Mouse (Mus musculus) 416B (cell line): ENCODE results near the gene Dnah2.

Experiments
- DNase-seq: peaks from one replicate; pipeline ENCODE4 v3.0.0; 2011; ENCODE audit warnings: low read depth

The Dnah2 gene

GRCm38 (mm10) chr11:69528031-69528390, 20.9 kb downstream of the Dnah2 start:
- no peak for DNase-seq

DNA sequence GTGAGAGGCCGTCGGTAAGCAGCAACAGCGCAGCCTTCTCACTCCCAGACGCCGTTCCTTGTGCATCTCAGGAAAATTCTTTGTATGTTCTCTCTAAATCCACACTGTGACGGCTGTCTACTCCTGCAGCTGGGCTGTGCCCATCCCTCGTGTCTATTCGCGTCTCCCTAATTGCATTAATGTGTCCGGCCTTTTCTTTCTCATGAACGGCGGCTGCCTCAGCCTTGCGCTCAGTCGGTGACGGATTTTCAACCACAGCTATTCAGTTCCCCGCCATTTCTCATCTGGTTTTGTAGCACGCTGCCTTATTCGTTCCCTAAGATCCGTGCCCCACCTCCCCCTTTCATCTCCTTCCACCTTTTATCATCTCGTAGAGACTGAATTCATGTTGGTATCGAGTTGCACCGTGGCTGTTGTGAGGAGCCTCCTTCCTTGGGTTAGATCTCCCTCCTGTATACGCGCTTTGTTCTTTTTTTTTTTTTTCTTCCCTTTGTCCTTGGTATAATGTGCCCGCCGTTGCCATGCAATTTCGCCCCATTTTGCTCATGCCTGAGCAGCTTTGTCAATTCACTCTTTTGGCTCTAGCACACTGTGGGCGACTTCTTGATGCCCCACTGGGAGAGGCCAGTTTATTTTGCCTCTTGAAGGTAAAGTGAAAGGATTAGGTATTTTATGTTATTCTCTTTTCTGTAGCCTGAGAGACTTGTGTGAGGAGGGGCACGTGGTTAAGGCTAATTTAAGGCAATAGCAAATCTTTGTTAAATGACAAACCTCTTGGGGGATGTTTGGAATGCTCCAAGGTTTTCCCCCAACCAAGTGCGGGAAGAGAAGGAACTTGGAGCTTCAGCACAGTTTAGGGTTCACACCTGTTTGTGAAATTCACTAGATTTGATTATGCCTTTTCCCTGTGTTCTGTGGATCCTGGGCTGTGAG, 21.5 kb downstream of the Dnah2 start:
- DNase-seq = no peak

GRCm38 (mm10) chr11:69526631-69527030, 22.3 kb downstream of the Dnah2 start:
- no peak for DNase-seq

DNA sequence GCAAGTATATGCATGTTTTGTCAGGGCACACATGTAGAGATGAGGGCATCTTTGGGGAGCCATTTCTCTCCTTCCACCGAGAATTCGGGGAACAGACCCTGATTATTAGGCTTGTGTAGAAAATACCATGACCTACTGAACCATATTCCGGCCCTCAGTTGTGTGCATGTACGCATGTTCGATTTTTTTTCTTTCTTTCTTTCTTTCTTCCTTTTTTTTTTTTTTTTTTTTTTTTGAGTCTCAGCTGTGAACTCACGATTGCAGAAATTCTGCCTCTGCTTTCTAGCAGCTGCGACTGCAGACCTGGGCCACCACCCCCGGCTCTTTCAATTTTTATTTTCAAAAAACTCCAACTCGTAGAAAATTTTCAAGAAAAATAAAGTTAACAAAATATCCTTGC, 23.2 kb downstream of the Dnah2 start:
- no peak for DNase-seq

- no peak for DNase-seq
Observed at GRCm38 (mm10) chr11:69523651-69524050, 25.3 kb downstream of the Dnah2 start.

- no peak for DNase-seq
Observed at GRCm38 (mm10) chr11:69521526-69522149, 27.3 kb downstream of the Dnah2 start.

DNA sequence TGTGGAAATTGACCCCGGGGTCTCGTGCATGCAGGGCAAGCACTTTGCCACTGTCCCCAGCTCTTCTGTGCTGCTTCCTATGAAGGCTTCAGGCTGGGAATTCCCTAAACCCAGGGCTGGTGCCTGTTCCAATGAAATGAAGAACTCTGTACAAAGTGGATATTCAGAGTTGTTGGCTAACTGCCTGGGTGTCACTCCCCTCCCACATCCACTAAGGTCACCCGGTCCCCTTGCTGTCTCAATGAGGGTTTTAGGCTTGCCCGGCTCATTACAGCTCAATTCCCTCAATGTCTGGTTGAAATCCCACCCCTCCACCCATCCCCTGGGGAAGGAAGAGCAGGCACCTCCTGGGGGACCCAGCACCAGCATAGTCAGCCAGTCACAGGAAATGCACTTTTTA, 28.9 kb downstream of the Dnah2 start:
- no peak for DNase-seq

DNA sequence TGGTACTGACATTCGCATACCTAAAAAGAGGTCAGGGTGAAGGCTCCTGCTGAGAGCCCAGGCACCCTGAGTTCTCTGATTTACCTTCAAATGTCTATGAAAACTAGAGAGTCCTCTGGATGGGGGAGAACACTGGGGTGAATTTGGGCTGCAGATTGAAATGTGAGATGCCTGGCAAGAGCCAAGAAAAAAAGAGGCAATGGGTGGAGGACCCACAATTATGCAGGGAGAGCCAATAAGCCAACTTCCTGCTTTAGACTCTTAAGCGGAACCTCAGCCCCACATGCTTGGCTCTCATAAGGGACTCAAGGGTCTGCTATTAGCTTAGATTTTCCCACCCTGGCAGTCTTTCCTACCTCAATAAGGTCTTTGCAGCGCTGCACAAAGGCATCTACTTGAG, 32.2 kb downstream of the Dnah2 start:
- no peak for DNase-seq

DNA sequence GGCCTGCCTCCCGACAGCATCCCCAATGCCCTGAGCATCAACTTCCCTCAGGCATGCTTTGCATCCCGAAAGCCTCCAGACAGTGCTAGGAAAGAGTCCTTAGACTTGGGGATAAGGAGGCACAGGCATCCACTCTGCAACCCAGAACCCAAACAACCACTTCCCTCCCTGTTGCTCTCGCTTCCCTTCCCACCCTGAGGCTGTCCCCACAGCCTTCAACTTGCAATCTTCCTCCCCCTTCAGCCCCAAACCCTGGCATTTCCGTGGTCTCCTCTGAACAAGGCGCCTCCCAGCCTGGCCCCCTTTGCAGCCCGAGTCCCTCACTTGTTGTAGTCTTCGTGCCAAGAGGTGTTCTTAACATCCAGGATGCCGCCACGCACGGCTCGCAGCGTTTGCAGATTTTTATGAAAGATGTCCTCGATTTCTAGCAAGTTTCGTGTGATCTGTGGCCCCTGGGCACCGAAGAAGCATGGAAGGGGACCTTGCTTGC, 32.7 kb downstream of the Dnah2 start:
- DNase-seq = no peak

DNA sequence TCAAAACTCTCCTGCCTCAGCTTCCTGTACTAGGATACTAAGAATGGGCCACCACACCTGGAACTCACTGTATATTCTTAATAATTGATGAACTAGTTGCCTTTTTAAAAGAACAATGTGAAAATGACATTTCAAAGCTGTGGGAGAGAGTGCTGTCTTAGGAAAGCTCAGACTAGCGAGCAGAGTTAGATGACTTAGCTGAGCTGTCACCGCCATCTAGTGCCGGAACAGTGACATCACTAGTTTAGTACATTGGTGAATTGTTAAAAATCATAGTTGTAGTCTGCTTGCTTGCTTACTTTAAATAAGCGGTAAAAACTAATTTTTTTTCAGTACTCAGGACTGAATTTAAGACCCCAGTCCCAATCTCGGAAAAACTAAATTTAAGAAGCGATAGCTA, 35.1 kb downstream of the Dnah2 start:
- DNase-seq = peak; percentile 79

DNA sequence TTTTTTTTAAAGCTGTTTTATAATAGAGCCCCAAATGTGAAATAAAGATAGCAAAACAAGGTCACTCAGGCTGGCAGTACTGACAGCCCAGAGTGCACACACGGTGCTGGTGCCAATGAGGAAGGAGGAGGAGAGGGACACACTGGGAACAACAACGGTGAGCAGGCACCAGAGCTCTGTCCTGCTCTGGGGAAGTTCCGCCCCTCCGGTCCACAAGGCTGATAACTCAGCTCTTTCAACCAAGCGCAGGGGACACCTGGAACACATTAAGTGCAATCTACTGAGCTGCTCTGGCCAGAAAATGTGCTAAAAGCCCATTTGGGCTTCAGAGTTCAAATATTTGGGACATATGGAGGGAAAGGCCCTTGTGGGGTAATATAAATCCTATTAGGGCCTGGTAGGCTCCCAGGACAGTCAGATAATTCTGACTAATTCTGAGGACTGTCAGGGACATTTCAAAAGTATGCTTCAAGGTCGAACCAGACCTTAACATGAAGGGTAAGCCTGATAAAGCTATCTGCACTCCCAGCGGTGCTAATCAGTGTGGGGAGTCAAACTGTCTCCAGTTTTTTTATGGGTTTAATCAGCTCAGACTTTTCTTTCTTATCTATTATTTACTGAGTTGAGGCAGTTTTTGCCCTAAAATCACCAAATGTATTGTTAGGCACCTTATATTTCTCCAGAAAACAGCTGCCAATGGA, 38.0 kb downstream of the Dnah2 start:
- no peak for DNase-seq

- DNase-seq = no peak
Observed at GRCm38 (mm10) chr11:69503863-69504280, 45.0 kb downstream of the Dnah2 start.

DNA sequence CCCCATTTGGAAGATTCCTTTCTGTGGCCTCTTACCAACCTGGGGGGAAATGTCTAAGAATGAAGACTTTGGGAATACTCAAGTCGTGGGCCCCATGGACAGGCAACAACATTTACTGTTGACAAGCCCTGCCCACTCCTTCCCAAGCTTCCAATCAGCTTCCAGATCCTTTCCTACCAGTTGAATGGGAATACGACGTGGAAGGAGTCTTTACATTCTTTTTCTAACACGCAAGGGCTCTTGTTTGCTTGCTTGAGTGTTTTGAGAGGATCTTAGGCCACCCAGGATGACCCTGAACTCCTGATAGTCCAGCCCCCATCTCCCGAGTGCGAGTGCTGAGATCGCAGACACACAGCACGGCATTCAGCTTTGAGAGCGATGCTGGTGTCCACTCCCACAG, 47.4 kb downstream of the Dnah2 start:
- no peak for DNase-seq

DNA sequence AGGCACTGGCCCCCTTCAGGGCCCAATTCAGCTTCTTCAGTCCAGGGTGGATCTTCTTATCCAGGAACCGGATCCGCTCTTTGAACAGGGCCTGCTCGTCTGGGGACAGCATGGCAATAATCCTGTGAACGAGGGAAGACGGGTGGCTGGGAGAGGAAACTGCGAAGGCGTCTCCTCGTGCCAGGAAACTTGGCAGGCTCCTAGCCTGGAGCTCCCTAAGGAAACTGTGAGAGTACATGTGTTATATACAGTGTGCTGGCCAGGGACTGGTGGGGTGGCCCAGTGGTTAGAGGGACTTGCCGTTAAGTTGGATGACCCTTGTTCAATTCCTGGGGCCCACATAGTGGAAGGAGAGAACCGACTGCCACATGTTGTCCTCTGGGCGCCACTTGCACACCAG, 49.8 kb downstream of the Dnah2 start:
- DNase-seq = no peak

- DNase-seq = peak; percentile 29
Observed at GRCm38 (mm10) chr11:69491711-69492110, 57.2 kb downstream of the Dnah2 start.

GRCm38 (mm10) chr11:69490898-69491297, 58.0 kb downstream of the Dnah2 start:
- DNase-seq = no peak

GRCm38 (mm10) chr11:69487474-69487873, 61.4 kb downstream of the Dnah2 start:
- no peak for DNase-seq

- no peak for DNase-seq
Observed at GRCm38 (mm10) chr11:69477645-69478044, 71.3 kb downstream of the Dnah2 start.

DNA sequence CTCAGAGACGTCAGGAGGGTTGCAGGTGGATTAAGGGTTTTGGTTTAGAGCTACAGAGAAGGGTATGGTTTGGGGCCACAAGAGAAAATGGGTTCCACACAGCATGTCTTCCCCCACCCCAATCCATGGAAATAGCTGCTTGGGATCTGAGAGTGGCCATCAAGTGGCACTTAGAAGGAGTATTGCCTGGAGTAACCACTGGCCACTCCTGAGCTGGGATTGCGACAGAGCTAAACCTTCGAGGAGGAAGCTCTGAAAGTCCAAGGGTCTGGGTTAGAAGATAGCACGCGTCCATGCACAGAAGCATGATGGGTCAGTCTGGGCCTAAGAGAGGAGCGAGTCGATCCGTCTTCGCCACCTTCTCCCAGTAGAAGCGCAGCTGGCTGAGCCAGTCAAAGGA, 72.1 kb downstream of the Dnah2 start:
- DNase-seq = no peak

GRCm38 (mm10) chr11:69474737-69475136, 74.2 kb downstream of the Dnah2 start:
- DNase-seq = no peak

DNA sequence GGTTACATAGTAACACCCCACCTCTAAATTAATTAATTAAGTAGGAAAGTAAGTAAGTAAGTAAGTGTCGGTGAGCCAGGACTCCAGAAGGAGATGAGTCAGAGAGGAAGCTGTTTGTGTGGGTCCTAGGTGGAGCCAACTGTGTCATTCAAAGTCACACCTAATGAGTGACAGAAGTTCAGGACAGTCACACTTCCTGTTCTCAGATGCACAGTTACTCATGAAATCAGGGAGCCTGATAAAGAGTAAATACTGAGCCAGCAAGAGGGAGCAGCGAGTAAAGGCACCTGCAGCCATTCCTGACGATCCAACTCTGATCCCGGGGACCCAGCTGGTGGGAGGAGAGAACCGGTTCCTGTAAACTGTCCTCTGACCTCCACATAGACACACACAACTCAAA, 76.2 kb downstream of the Dnah2 start:
- DNase-seq = peak; percentile 87

GRCm38 (mm10) chr11:69471491-69471890, 77.4 kb downstream of the Dnah2 start:
- DNase-seq = peak; percentile 32

DNA sequence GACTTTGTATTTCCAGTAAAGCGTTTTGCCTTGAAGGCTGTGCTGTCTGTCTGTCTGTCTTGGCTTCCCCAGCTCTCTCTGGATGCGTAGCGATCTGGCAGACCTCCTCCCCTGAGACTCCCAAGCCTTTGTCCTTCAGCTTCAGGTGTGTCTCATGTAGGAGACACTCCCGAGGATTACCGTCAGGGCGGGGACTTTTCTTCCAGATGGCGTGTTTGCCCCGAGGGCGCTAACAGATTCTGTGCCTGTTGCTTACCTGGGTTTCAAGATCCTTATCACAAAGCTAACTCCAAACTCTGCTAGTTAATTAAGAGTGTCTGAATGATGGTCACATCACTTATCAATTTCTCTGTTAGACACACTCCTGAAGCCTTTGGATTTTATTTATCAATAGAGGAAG, 79.6 kb downstream of the Dnah2 start:
- no peak for DNase-seq
